Mouse (Mus musculus): Measurements from ENCODE around the gene Il9r. TPM values are rescaled to one million over a fixed set of nuclear protein-coding genes. Genes with fewer than 3 reads are reported as not detected.

Il9r gene
- total RNA-seq (2014; fragmentation: Nextera tagmentation) (2.3 and 4.6 TPM in 2 replicates), total RNA-seq (2017) (5.7 and 6.9 TPM in 2 replicates), polyA plus RNA-seq (2012) (2.6 and 4.0 TPM in 2 replicates)

DNA sequence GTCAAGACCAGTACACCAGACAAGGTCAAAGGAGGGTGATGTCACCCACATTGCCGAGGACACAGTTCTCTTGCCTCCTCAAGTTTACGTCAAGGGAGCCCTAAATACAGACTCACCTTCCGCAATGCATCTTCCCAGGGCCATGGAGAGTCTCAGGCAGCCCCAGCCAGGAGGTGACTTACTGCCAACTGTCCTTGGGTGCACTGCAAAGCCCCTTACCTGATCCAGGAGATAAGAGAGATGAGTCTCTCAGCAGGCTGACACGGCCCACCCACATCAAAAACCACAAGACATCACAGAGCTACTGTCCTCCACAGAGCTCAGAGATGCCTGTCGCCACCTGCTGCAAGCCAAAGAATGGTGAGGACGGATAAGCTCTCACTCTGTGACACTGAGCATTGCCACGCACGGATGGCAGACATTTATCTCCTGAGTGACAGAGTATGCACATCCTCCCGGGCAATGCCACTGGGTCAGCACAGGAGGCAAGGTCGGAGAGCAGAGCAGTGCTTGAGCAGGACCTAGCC lies at the start of gene Il9r:
Gene Il9r (minus strand): TSS at position 205 of the 527 bp plus-strand sequence.
- Histone ChIP-seq H3K4me1 (ENCODE audit: insufficient read depth, low read depth, low read length) (peaks cover 78% of the 10 kb centered on the region), H3K4me3 (ENCODE audit: low read depth, low read length) (peak within 1 kb of the TSS; percentile 62; the same call in 1 of the 2 replicates)
- ATAC-seq (ENCODE audit: extremely low read depth, insufficient number of reproducible peaks, low FRiP score, poor library complexity, severe bottlenecking): peak; percentile 25

GRCm38 (mm10) chr11:32248350-32248749 lies 48.3 kb upstream of the Il9r start:
- no peaks in the 10 kb centered on the region for H3K27me3 ChIP-seq (ENCODE audit: insufficient read depth, low read length)
- DNase-seq (ENCODE audit: low spot score): no peak
- TF ChIP-seq GATA1 (IDR thresholded peaks at IDR 0.05; ENCODE audit: borderline replicate concordance, low read length): no peak
- TF ChIP-seq CTCF (IDR thresholded peaks at IDR 0.05; ENCODE audit: low read depth, low read length): no peak
- TF ChIP-seq GATA2 (IDR thresholded peaks at IDR 0.05; ENCODE audit: borderline replicate concordance, low read depth, low read length): no peak
- no peak for TF ChIP-seq POLR2AphosphoS5 (IDR thresholded peaks at IDR 0.05; ENCODE audit: insufficient replicate concordance, low read depth, low read length)
- no peak for TF ChIP-seq TAL1 (conservative IDR thresholded peaks at IDR 0.05; ENCODE audit: low read depth, low read length)
- H3K4me1 ChIP-seq (ENCODE audit: insufficient read depth, low read depth, low read length): peaks cover 89% of the 10 kb centered on the region
- H3K36me3 ChIP-seq (replicated peaks): peaks cover 83% of the 10 kb centered on the region
- ATAC-seq (ENCODE audit: extremely low read depth, insufficient number of reproducible peaks, low FRiP score, poor library complexity, severe bottlenecking): no peak
- H3K9me3 ChIP-seq (replicated peaks): no peaks in the 10 kb centered on the region
- no peak overlapping the region for H3K4me3 ChIP-seq (ENCODE audit: low read depth, low read length)

More for the DNA sequence above, at the start of gene Il9r:
- TF ChIP-seq TAL1 (conservative IDR thresholded peaks at IDR 0.05; ENCODE audit: low read depth, low read length) (peak; percentile 69), POLR2AphosphoS5 (IDR thresholded peaks at IDR 0.05; ENCODE audit: insufficient replicate concordance, low read depth, low read length) (no peak), GATA1 (IDR thresholded peaks at IDR 0.05; ENCODE audit: borderline replicate concordance, low read length) (no peak), GATA2 (IDR thresholded peaks at IDR 0.05; ENCODE audit: borderline replicate concordance, low read depth, low read length) (peak; percentile 77; the same call in 1 of the 2 replicates), CTCF (IDR thresholded peaks at IDR 0.05; ENCODE audit: low read depth, low read length) (no peak)
- DNase-seq (ENCODE audit: low spot score): peak; percentile 56
- no peaks in the 10 kb centered on the region for H3K9me3 ChIP-seq (replicated peaks)
- H3K36me3 ChIP-seq (replicated peaks): peaks cover 5% of the 10 kb centered on the region
- peaks cover 12% of the 10 kb centered on the region; the same call in 1 of the 2 replicates for H3K27me3 ChIP-seq (ENCODE audit: insufficient read depth, low read length)

DNA sequence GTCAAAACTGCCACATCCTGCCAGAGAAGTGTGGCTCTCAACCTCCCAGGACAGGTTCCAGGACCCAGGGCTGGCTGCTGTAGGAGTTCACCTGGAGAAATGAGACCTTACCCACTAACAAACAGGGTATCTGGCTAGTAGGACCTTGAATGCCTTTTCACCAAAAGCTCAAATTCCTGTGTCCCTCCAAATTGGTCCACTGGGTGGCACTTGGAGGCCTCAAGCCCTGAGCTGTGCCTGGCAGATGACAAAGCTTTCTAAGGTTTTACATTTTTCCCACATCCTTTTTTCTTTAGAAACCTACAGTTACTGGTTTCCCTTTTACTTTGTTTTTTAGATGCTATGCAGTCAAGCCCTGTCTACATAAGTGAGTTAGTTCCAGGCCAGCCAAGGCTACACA lies 47.0 kb upstream of the Il9r start:
- H3K9me3 ChIP-seq (replicated peaks): no peaks in the 10 kb centered on the region
- H3K4me1 ChIP-seq (ENCODE audit: insufficient read depth, low read depth, low read length): peaks cover 92% of the 10 kb centered on the region
- H3K36me3 ChIP-seq (replicated peaks): peaks cover 83% of the 10 kb centered on the region
- H3K4me3 ChIP-seq (ENCODE audit: low read depth, low read length): no peak overlapping the region
- H3K27me3 ChIP-seq (ENCODE audit: insufficient read depth, low read length): no peaks in the 10 kb centered on the region
- DNase-seq (ENCODE audit: low spot score) (no peak), ATAC-seq (ENCODE audit: extremely low read depth, insufficient number of reproducible peaks, low FRiP score, poor library complexity, severe bottlenecking) (no peak)
- TF ChIP-seq TAL1 (conservative IDR thresholded peaks at IDR 0.05; ENCODE audit: low read depth, low read length): no peak
- no peak for TF ChIP-seq POLR2AphosphoS5 (IDR thresholded peaks at IDR 0.05; ENCODE audit: insufficient replicate concordance, low read depth, low read length)
- TF ChIP-seq GATA1 (IDR thresholded peaks at IDR 0.05; ENCODE audit: borderline replicate concordance, low read length): no peak
- no peak for TF ChIP-seq GATA2 (IDR thresholded peaks at IDR 0.05; ENCODE audit: borderline replicate concordance, low read depth, low read length)
- no peak; the same call in 1 of the 2 replicates for TF ChIP-seq CTCF (IDR thresholded peaks at IDR 0.05; ENCODE audit: low read depth, low read length)

DNA sequence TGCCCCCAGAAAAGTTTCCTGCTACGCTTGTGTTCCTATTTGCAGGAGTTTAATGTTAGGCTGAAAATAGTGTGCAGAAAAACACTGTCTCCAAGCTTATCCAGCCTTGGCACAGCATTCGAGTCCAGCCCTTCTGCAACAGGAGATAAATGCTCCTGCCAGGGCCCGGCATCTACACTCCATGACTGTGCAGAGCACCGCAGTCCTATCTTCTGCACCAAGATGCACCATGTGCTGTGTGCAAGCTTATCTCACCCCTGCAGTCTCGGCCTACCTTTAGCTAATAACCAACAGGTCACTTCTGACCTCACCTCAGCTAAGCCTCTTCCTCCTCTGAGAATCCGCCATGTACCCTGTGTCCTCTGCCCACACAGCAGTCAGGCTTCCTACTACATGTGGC lies 45.5 kb upstream of the Il9r start:
- ATAC-seq (ENCODE audit: extremely low read depth, insufficient number of reproducible peaks, low FRiP score, poor library complexity, severe bottlenecking): peak; percentile 94
- peak; percentile 100 for TF ChIP-seq TAL1 (conservative IDR thresholded peaks at IDR 0.05; ENCODE audit: low read depth, low read length)
- TF ChIP-seq POLR2AphosphoS5 (IDR thresholded peaks at IDR 0.05; ENCODE audit: insufficient replicate concordance, low read depth, low read length): no peak
- TF ChIP-seq GATA1 (IDR thresholded peaks at IDR 0.05; ENCODE audit: borderline replicate concordance, low read length): no peak
- TF ChIP-seq GATA2 (IDR thresholded peaks at IDR 0.05; ENCODE audit: borderline replicate concordance, low read depth, low read length): peak; percentile 86
- no peak for TF ChIP-seq CTCF (IDR thresholded peaks at IDR 0.05; ENCODE audit: low read depth, low read length)

DNA sequence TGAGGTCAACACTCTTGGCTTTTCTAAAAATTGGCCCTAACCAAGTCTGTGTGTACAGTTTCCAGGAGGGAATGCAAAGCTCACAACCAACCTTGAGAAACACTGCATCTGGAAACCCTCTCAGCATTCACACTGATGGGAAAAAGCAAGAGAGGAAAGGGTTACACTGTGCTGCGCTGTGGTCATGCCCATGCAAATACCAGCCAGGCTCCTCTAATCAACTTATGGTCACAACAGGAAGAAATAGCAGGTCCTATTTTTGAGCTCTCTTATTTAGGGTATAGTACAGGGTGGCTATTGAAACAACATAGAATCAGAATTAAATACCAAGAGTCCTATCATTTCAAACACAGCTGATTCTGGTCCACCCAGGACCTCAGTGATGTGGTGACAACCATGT lies 44.5 kb upstream of the Il9r start:
- ATAC-seq (ENCODE audit: extremely low read depth, insufficient number of reproducible peaks, low FRiP score, poor library complexity, severe bottlenecking) (no peak), DNase-seq (ENCODE audit: low spot score) (no peak)
- H3K27me3 ChIP-seq (ENCODE audit: insufficient read depth, low read length): no peaks in the 10 kb centered on the region
- peaks cover 70% of the 10 kb centered on the region for H3K4me1 ChIP-seq (ENCODE audit: insufficient read depth, low read depth, low read length)
- H3K4me3 ChIP-seq (ENCODE audit: low read depth, low read length): no peak overlapping the region
- no peaks in the 10 kb centered on the region for H3K9me3 ChIP-seq (replicated peaks)
- TF ChIP-seq GATA2 (IDR thresholded peaks at IDR 0.05; ENCODE audit: borderline replicate concordance, low read depth, low read length): no peak
- no peak for TF ChIP-seq TAL1 (conservative IDR thresholded peaks at IDR 0.05; ENCODE audit: low read depth, low read length)
- TF ChIP-seq POLR2AphosphoS5 (IDR thresholded peaks at IDR 0.05; ENCODE audit: insufficient replicate concordance, low read depth, low read length): no peak
- no peak for TF ChIP-seq GATA1 (IDR thresholded peaks at IDR 0.05; ENCODE audit: borderline replicate concordance, low read length)
- TF ChIP-seq CTCF (IDR thresholded peaks at IDR 0.05; ENCODE audit: low read depth, low read length): no peak
- H3K36me3 ChIP-seq (replicated peaks): peaks cover 88% of the 10 kb centered on the region

More for the DNA sequence above, 45.5 kb upstream of the Il9r start:
- Histone ChIP-seq H3K4me3 (ENCODE audit: low read depth, low read length) (peak overlapping the region; percentile 14; the same call in 1 of the 2 replicates), H3K4me1 (ENCODE audit: insufficient read depth, low read depth, low read length) (peaks cover 78% of the 10 kb centered on the region), H3K36me3 (replicated peaks) (peaks cover 87% of the 10 kb centered on the region), H3K27me3 (ENCODE audit: insufficient read depth, low read length) (no peaks in the 10 kb centered on the region), H3K9me3 (replicated peaks) (no peaks in the 10 kb centered on the region)
- peak; percentile 79 for DNase-seq (ENCODE audit: low spot score)

DNA sequence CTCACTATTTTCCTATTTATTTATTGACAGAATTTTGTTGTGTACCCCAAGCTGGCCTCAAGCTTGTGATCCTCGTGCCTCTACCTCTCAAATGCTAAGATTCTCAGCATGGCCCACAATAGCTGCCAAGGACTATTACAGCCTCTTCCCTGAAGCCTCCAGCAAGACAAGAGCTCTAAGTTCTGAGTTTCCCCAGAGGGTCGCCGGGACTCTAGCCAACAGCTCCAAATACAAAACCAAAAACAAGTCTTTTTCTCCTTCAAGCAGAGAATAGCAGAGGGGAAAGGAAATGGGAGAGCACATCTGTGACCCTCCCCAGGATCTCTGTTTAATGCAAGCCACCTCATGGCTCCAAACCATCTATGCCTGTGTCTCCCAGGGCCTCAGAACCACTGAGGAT lies 44.0 kb upstream of the Il9r start:
- peaks cover 67% of the 10 kb centered on the region for H3K4me1 ChIP-seq (ENCODE audit: insufficient read depth, low read depth, low read length)
- no peak for TF ChIP-seq GATA1 (IDR thresholded peaks at IDR 0.05; ENCODE audit: borderline replicate concordance, low read length)
- no peak for TF ChIP-seq POLR2AphosphoS5 (IDR thresholded peaks at IDR 0.05; ENCODE audit: insufficient replicate concordance, low read depth, low read length)
- TF ChIP-seq GATA2 (IDR thresholded peaks at IDR 0.05; ENCODE audit: borderline replicate concordance, low read depth, low read length): no peak
- no peak for TF ChIP-seq TAL1 (conservative IDR thresholded peaks at IDR 0.05; ENCODE audit: low read depth, low read length)
- no peak for TF ChIP-seq CTCF (IDR thresholded peaks at IDR 0.05; ENCODE audit: low read depth, low read length)
- no peaks in the 10 kb centered on the region for H3K9me3 ChIP-seq (replicated peaks)
- H3K4me3 ChIP-seq (ENCODE audit: low read depth, low read length): no peak overlapping the region
- no peak for ATAC-seq (ENCODE audit: extremely low read depth, insufficient number of reproducible peaks, low FRiP score, poor library complexity, severe bottlenecking)
- DNase-seq (ENCODE audit: low spot score): no peak
- H3K36me3 ChIP-seq (replicated peaks): peaks cover 87% of the 10 kb centered on the region
- no peaks in the 10 kb centered on the region for H3K27me3 ChIP-seq (ENCODE audit: insufficient read depth, low read length)

Data from G1E (cell line).